Mouse (Mus musculus) testis, adult 10 weeks (tissue): Measurements from ENCODE around the gene Urad. TPM values are rescaled to one million over a fixed set of nuclear protein-coding genes. Genes with fewer than 3 reads are reported as not detected.

Source experiments
- polyA plus RNA-seq: library from polyadenylated mRNA; stranded (reverse); fragments of 350-450 nt; fragmentation: Illumina TruSeq; extraction: RNeasy Lipid Tissue Mini Kit (QIAGEN cat#74804); gene quantifications from one replicate; pipeline ENCODE4 v1.2.3, GENCODE M21; 2014; ENCODE audit warnings: low read depth, low replicate concordance

The Urad gene
- not detected for polyA plus RNA-seq

GRCm38 (mm10) chr5:147322183-147322582, at the start of gene Urad:
Gene Urad (minus strand): TSS chr5:147322440.

GRCm38 (mm10) chr5:147306638-147307397, 15.4 kb downstream of the Urad start, which contains the start of gene Cdx2:
Gene Cdx2 (minus strand): TSS chr5:147307270.

GRCm38 (mm10) chr5:147269926-147270672, 52.1 kb downstream of the Urad start, which contains the start of gene Pdx1:
Gene Pdx1 (plus strand): TSS chr5:147269959.

Other genes with a start within 250 kb of the Urad start
- gene Lnx2, start 245.9 kb downstream of the Urad start, polyA plus RNA-seq = 6.2 TPM
- gene Polr1d, start 245.4 kb downstream of the Urad start, polyA plus RNA-seq = 283 TPM
- not detected for gene Gsx1, start 133.7 kb downstream of the Urad start, polyA plus RNA-seq
- not detected for gene Pdx1, start 52.5 kb downstream of the Urad start, polyA plus RNA-seq
- not detected for gene Cdx2, start 15.2 kb downstream of the Urad start, polyA plus RNA-seq
- gene Flt3, start 78.0 kb upstream of the Urad start, polyA plus RNA-seq = 1.1 TPM
- 154 TPM for gene Pan3, start 107.7 kb upstream of the Urad start, polyA plus RNA-seq